Mouse (Mus musculus) kidney, adult 2 months (tissue): ENCODE measurements around the gene Prkn. TPM values are rescaled to one million over a fixed set of nuclear protein-coding genes. Genes with fewer than 3 reads are reported as not detected.

ENCODE experiments used
- DNase-seq: peaks from one replicate; pipeline ENCODE4 v3.0.0; 2021
- H3K27ac ChIP-seq: fragments of 200-500 bp; 2 replicates; pipeline ENCODE4 v1.5.1; 2012; ENCODE audit warnings: low read depth, low read length, control low read depth, inconsistent platforms; ENCODE audit not compliant: insufficient read depth
- H3K27me3 ChIP-seq: fragments of 200-500 bp; replicated peaks from 2 replicates; pipeline ENCODE4 v1.6.1; 2012; ENCODE audit warnings: mild to moderate bottlenecking, moderate library complexity, low read length, inconsistent platforms; ENCODE audit not compliant: control insufficient read depth, insufficient read depth
- H3K36me3 ChIP-seq: fragments of 200-500 bp; 2 replicates; pipeline ENCODE4 v1.6.1; 2012; ENCODE audit warnings: mild to moderate bottlenecking, moderate library complexity, low read length, inconsistent platforms; ENCODE audit not compliant: control insufficient read depth, insufficient read depth
- H3K4me1 ChIP-seq: fragments of 200-500 bp; 2 replicates; pipeline ENCODE4 v1.6.1; 2011; ENCODE audit warnings: low read length; ENCODE audit not compliant: control insufficient read depth, insufficient read depth
- H3K4me3 ChIP-seq: fragments of 200-500 bp; 2 replicates; pipeline ENCODE4 v1.5.1; 2011; ENCODE audit warnings: mild to moderate bottlenecking, low read depth, low read length, control low read depth; ENCODE audit not compliant: insufficient read depth
- CTCF ChIP-seq: fragments of 200-500 bp; conservative IDR thresholded peaks from 2 replicates; pipeline ENCODE4 v1.5.1; 2011; ENCODE audit warnings: low read depth, mild to moderate bottlenecking, control low read depth, low read length, moderate library complexity, mixed read lengths; ENCODE audit not compliant: insufficient read depth, insufficient read length
- POLR2A ChIP-seq: fragments of 200-500 bp; IDR thresholded peaks from one replicate; pipeline ENCODE4 v1.6.1; 2011; ENCODE audit warnings: low read depth, low read length, control low read depth
- WGBS: fragments of 180-500 bp; shearing (Covaris S2); methylation state at CpG from one replicate; pipeline ENCODE4 v1.1.7; 2018; 5-methylcytosine and 5-hydroxymethylcytosine counted together
- polyA plus RNA-seq: library from polyadenylated mRNA; depleted of rRNA; stranded (reverse); fragments of >200 nt; gene quantifications from 2 replicates; pipeline ENCODE4 v1.2.3, GENCODE M21; 2012

The Prkn gene
- polyA plus RNA-seq, 1 experiment = 6.1 TPM

DNA sequence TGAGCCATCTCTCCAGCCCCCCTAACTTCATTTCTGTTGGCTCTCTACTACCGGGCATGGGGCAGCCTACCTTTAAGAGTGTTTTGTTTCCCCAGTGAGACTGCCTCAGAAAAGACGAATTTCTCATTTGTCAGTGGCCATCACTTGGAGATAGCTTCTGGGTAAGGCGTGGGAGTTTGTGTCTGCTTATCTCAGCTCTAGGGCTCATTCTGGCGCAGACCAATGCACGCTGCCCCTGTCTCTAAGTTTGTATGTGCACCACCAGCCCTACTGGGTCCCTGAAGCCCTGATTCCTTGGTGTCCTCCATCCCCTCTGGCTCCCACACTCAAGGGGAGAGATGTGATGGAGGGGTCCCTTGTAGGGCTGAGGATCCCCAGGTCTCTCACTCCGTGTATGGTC, 1198.3 kb downstream of the Prkn start:
- H3K4me1 ChIP-seq = no peaks in the 10 kb centered on the region
- no peak overlapping the region for H3K27ac ChIP-seq
- no peak overlapping the region for H3K4me3 ChIP-seq
- 69% methylated on average over 6 of the region's 6 CpGs for WGBS
- TF ChIP-seq POLR2A (no peak), CTCF (no peak)
- no peaks in the 10 kb centered on the region for H3K27me3 ChIP-seq
- H3K36me3 ChIP-seq = no peaks in the 10 kb centered on the region
- no peak for DNase-seq

DNA sequence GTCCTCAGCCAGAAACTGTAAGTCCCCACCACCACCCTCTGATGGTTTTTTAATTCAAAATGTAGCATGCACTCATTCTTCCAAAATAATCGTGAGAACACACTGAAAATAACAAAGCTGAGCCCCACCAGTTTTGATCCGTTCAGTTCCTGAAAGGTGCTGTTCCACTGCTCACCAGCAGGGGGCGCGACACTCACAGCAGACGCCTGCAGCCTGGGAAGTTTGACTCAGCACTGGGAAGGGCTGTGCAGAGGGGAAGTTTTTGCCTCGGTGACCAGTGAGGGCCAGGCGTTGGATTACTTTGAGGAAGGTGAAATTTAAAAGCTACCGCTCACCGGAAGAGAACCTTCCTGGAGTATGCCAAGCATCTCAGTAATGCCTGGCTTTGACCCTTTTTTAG, 1199.0 kb downstream of the Prkn start:
- DNase-seq = peak; percentile 80
- under 1% methylated on average over 9 of the region's 9 CpGs for WGBS
- H3K4me1 ChIP-seq = no peaks in the 10 kb centered on the region
- no peak overlapping the region for H3K4me3 ChIP-seq
- no peaks in the 10 kb centered on the region for H3K27me3 ChIP-seq
- H3K27ac ChIP-seq = no peak overlapping the region
- TF ChIP-seq CTCF (peak; percentile 95), POLR2A (no peak)
- H3K36me3 ChIP-seq = no peaks in the 10 kb centered on the region

DNA sequence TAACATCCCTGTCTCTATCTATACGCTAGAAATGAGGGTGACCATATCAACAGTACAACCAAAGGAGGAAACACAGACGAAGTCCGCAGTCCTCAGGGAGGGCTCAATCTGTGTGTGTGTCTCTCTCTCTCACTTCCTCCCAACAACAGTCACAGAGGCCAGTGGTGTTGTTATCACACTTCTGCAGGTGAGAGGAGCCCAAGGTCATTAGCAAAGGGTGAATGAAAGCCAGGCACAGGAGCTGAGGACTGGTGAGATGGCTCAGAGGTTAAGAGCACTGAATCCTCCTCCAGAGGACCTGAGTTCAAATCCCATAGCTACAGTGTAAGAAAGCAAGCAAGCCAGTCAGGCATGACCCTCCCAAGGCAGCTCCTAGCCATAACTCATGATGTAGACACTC, 1199.7 kb downstream of the Prkn start:
- TF ChIP-seq CTCF (no peak), POLR2A (no peak)
- Histone ChIP-seq H3K36me3 (no peaks in the 10 kb centered on the region), H3K27ac (no peak overlapping the region), H3K27me3 (no peaks in the 10 kb centered on the region), H3K4me1 (no peaks in the 10 kb centered on the region), H3K4me3 (no peak overlapping the region)
- no peak for DNase-seq
- WGBS = 84% methylated on average over 3 of the region's 3 CpGs

DNA sequence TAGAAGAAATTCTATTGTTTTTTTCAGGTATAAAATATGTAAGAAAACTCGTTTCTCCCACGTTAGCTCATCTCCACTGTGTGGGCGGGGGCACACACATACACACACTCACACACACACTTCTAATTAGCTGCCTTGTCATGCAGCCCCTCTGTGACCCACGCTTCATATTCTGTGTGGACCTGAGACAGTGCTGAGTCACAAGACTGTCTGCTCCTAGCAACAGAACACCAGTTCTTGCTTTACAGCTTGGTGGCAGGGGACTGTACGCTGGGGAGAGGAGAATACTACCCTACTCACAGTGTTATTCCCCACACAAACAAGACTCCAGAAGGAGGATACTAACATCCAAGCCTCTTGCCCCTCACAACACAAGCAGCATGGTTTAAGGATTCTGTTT, 1200.4 kb downstream of the Prkn start:
- no peaks in the 10 kb centered on the region for H3K4me1 ChIP-seq
- TF ChIP-seq POLR2A = no peak
- no peak for TF ChIP-seq CTCF
- H3K27me3 ChIP-seq = no peaks in the 10 kb centered on the region
- H3K36me3 ChIP-seq = no peaks in the 10 kb centered on the region
- no peak for DNase-seq
- H3K27ac ChIP-seq = no peak overlapping the region
- WGBS = 85% methylated on average over 5 of the region's 5 CpGs
- no peak overlapping the region for H3K4me3 ChIP-seq

GRCm38 (mm10) chr17:12041091-12041655, 1201.0 kb downstream of the Prkn start:
- H3K36me3 ChIP-seq = no peaks in the 10 kb centered on the region
- TF ChIP-seq CTCF (no peak), POLR2A (no peak)
- H3K27ac ChIP-seq = no peak overlapping the region
- no peaks in the 10 kb centered on the region for H3K4me1 ChIP-seq
- H3K4me3 ChIP-seq = no peak overlapping the region
- no peaks in the 10 kb centered on the region for H3K27me3 ChIP-seq
- DNase-seq = no peak
- 95% methylated on average over 5 of the region's 5 CpGs for WGBS

DNA sequence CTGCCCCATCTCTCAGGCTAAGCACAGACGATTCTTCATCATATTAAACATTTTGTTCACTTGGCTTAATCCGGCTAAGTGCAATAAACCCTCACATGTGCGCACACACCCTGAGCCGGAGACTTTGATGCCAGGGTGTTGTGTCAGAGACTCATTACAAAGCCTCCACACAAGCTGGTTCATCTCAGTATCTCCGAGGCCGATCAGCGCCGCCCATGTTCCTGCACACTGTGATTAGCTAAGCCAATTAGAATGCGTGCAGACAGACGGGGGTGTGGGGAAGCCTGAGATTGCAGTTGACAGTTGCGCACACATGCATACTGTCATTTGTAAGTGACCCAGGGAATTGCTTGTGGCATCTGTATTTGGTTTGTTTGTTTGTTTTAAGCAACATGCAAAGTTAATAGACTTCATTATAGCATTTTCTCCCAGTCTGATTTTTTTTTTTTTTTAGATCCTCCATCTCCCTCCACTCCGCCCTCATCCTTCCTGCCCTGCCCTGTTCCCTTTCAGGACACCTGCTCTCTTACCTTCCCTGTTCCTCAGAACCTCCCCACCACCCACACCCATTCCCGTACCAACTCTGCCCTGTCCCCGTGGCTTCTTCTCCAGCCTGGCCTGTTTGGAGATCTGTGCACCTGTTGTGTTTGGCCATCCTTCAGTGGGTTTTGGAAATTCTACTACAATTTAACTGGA, 1202.5 kb downstream of the Prkn start:
- DNase-seq = no peak
- TF ChIP-seq POLR2A (no peak), CTCF (no peak)
- Histone ChIP-seq H3K4me1 (no peaks in the 10 kb centered on the region), H3K4me3 (no peak overlapping the region), H3K27me3 (no peaks in the 10 kb centered on the region), H3K36me3 (no peaks in the 10 kb centered on the region), H3K27ac (no peak overlapping the region)
- WGBS = 69% methylated on average over 14 of the region's 14 CpGs

GRCm38 (mm10) chr17:12044222-12044621, 1204.0 kb downstream of the Prkn start:
- Histone ChIP-seq H3K27me3 (no peaks in the 10 kb centered on the region), H3K4me1 (no peaks in the 10 kb centered on the region), H3K4me3 (no peak overlapping the region), H3K36me3 (no peaks in the 10 kb centered on the region), H3K27ac (no peak overlapping the region)
- TF ChIP-seq POLR2A (no peak), CTCF (no peak)
- DNase-seq = no peak
- 72% methylated on average over 8 of the region's 8 CpGs for WGBS
